Mouse (Mus musculus): ENCODE measurements around the gene Rab39.
A peak's percentile ranks its signal among the peaks of the same experiment; 100 is the strongest.

Gene Rab39

GRCm38 (mm10) chr9:53705992-53706696 lies at the start of gene Rab39:
Gene Rab39, minus strand, starts transcription at chr9:53706232.
- DNase-seq (ENCODE audit: low spot score) = peak; percentile 59

DNA sequence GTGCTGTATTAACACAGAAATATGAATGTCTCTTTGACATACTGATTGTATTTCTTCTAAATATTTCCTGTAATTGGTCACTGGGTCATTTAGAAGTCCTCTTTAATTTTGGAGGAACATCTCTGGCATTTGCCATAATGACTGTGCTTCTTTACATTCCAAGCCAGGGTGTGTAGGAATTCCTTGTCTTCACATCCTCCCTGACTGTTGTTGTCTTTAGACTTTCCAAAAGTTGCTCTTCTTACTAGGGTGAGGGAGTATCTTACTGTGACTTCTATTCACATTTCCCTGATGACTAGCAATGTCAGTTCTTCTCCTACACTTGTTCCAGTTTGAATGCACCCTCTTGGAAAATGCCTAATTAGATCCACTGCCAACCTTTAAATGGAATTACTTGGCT lies 48.8 kb upstream of the Rab39 start:
- DNase-seq (ENCODE audit: low spot score) = no peak

DNA sequence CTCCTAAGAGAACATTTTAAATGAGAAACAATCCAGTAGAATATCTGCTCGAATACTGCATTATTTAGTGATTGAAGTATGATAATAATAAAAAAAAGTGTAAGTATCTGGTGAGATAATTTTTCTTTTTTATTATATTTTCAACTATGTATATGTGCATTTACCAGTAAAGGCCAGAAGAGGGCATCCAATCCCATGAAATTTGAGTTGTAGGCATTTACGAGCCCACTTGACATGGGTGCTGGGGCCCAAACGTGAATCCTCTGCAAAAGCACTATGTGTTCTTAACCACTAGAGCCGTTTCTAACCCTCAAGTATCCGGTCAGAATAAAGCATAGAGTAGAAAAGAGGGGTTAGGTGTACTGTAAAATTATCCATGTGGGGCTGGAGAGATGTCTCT lies 44.9 kb upstream of the Rab39 start:
- no peak for DNase-seq (ENCODE audit: low spot score)

DNA sequence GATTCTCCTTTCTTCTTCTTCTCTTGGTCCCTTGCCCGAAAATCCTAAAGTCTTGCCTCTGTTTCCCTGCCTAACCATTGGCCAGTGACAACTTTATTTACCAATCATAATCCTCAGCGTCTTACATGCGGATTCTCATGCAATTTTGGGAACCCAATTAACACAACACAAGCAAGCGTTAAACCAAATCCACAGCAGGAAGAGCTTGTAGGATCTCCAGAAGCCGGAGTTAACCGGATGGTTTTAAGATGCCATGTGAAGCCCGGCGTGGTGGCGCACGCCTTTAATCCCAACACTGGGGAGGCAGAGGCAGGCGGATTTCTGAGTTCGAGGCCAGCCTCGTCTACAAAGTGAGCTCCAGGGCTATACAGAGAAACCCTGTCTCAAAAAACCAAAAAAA lies 44.4 kb upstream of the Rab39 start:
- no peak for DNase-seq (ENCODE audit: low spot score)

GRCm38 (mm10) chr9:53740829-53741404 lies 34.9 kb upstream of the Rab39 start:
- no peak for DNase-seq (ENCODE audit: low spot score)

- no peak for DNase-seq (ENCODE audit: low spot score)
Observed at GRCm38 (mm10) chr9:53705491-53705991, 491 bp downstream of the Rab39 start.

- DNase-seq (ENCODE audit: low spot score) = no peak
Observed at GRCm38 (mm10) chr9:53702991-53703390, 3.0 kb downstream of the Rab39 start.

DNA sequence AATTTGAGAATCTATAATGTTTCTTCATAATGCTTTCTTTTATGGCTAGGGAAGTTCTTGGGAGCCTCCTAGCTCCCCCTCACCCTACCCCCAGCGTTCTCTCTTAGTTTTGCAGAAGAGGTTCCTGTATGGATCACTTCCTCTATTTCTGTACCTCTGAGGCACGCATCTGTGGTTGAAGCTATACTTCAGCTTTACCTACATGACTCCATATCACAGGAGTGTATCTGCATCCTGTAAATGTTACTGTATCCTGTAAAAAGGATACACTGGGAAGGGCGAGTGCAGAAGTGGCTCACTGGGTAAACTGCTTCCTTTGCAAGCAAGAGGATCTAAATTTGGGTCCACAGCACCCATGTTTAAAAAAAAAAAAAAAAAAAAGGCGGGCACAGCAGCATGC lies 5.5 kb downstream of the Rab39 start:
- DNase-seq (ENCODE audit: low spot score) = no peak

- no peak for DNase-seq (ENCODE audit: low spot score)
Observed at GRCm38 (mm10) chr9:53695846-53696245, 10.2 kb downstream of the Rab39 start.

- DNase-seq (ENCODE audit: low spot score) = no peak
Observed at GRCm38 (mm10) chr9:53693718-53694117, 12.3 kb downstream of the Rab39 start.

DNA sequence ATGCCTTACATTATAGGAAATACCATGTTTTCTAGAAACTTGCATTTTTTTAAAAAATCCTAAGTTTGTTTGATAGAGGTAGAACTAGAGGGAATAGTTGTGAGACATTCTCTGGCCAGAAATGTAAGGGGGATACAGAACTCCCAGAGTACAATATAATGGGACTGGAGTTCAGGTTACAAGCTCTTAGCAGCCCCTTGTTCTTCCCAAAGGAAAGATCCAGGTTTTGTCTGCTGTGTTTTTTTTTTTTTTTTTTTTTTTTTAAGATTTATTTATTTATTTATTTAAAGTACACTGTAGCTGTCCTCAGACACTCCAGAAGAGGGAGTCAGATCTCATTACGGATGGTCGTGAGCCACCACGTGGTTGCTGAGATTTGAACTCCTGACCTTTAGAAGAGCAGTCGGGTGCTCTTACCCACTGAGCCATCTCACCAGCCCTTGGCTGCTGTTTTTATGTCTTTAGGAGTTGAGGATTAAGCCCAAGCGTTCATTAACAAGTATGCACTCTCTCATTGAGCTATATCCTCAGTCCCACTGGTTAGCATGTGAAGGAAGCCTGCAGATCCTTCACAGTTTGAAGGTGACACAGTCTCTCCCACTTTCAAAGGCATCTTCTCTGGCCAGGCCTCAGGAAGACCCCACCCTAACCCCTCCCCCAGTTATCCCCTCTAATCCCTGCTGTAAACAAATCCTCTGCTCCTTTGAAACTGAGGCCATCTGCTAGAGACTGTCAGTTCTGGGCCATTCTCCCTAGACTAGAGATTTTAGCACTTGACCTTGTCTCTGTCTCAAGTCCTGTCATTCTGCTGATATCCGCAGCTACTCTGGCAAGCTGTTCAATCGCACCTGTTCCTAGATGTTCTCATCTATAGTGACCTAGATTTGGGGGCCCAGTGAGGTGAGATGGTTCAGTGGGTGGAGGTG lies 14.0 kb downstream of the Rab39 start:
- no peak for DNase-seq (ENCODE audit: low spot score)

DNA sequence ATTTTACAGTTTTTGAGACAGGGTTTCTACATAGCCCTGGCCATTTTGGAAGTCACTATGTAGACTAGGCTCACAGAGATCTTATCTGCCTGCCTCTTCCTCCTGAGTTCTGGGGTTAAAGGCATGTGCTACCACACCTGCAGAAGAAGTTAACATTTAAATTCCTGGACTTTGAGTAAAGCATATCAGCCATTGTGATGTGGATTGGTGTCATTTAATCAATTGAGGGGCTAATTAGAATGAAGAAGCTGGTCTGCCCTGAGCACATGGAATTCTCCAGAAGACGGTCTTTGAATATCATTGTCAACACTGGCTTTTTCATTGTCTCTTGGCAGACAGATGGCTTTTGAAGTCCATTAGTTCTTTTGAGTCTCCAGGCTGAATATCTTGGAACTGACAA lies 25.2 kb downstream of the Rab39 start:
- no peak for DNase-seq (ENCODE audit: low spot score)

DNA sequence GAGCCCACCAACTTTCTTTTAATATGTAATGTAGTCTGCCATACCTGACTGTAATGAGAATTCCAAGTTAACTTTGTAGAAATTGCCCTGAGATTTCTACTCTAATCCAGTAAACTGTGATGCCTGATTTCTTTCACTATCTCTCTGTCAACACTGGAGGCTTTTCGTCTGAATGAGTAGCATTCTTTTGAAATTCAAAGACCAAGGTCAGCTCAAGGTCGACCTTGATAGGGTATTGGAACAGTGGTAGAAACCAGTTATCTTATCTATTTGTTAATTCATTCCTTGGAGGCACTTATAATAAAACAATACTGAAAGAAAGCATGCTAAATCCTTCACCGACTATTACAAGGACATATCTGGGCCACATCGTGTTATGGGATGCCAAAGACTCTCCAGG lies 29.1 kb downstream of the Rab39 start:
- no peak for DNase-seq (ENCODE audit: low spot score)

GRCm38 (mm10) chr9:53673571-53673970 lies 32.5 kb downstream of the Rab39 start:
- peak; percentile 62 for DNase-seq (ENCODE audit: low spot score)

DNA sequence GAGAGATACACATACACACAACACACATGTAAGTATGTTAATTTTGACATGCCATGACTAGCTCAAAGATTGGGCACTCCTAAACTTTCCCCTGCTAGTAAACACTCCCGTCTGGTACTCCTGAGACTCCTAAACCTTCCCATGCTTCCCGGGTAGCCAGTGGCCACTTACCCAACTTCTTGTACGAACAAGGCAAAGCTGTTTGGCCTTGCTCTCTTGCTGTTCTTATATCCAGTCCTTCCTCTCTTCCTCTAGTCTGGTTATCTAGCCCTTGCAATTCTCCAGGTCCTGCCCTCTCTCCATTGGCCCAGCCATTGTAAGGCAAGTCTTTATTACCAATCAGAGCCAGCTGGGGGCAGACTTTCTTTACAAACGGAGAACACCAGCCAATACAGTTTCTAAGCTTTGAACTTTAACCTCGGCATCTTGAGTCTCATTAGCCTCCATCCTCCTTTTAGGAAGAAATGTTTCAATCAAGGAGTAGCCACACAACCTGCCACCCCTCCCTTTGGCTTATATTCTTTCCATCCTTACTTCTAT lies 36.3 kb downstream of the Rab39 start, which contains the start of gene Cul5:
Cul5 (minus strand) TSS at position 335 of the 540 bp plus-strand sequence.
- DNase-seq (ENCODE audit: low spot score) = no peak

- DNase-seq (ENCODE audit: low spot score) = peak; percentile 98
Observed at GRCm38 (mm10) chr9:53667020-53667669, 38.9 kb downstream of the Rab39 start.

DNA sequence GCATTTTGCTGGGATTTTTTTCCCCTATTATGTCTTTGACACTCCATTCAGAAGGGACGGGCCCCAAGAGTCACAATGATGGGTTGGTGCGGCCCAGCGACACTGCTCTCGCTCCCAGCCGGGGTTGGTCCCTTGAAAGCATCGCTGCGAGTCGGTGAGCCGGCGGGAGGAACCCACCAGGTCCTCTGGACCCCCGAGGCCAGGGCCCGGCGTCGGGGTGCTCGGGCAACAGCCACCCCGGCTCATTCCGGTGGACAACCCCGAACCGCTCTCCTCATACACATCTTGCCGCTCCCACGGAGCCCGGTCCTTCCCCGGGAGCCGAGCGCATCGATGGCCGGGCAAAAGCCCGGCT lies 39.4 kb downstream of the Rab39 start:
- DNase-seq (ENCODE audit: low spot score) = no peak

DNA sequence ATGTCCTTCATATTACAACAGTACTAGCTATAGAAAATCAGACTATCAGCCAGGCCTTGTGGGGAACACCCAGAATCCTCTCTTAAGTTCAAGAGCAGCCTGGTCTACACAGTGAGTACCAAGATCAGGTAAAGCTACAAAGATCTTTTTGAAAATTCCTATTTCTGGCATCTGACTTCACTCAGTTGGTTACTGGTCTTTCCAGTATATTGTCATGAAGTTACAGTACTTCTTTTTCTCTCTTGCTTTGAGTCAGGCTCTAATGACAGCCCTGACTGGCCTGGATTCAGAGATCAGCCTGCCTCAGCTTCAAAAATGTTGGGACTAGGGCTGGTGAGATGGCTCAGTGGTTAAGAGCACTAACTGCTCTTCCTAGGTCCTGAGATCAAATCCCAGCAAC lies 40.6 kb downstream of the Rab39 start:
- DNase-seq (ENCODE audit: low spot score) = no peak

GRCm38 (mm10) chr9:53664819-53665218 lies 41.2 kb downstream of the Rab39 start:
- DNase-seq (ENCODE audit: low spot score) = no peak

DNA sequence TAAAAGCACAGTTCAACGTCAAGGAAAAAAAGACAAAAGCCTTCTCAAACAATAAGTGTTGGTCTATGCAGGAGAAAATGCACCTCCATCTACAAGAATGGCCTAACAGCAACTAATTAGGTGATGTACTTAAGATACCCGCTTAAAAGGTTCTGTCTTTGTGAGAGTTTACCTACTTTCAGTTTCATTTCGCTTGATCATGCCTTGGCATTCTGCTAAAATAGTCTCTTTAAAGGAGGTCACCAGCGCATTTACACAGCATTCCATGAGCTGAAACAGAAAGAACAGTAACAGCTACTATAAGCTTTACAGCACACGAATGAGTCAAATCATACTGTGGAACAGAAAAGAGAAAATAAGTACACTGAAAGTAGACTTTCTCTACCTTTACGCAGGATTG lies 71.2 kb downstream of the Rab39 start:
- no peak for DNase-seq (ENCODE audit: low spot score)

Data from urinary bladder, postnatal 25 days (tissue).